Mouse (Mus musculus) lung, postnatal 14 days (tissue): ENCODE measurements at regions not wholly inside any gene's neighbourhood (a gene's known extent, or its start where the extent isn't known, plus 50 kb on each side); places are given as distances from the start of the nearest gene placed in this dataset.
"Not testable (repeated sequence)": the region's sequence is repeated elsewhere in the genome, so short reads cannot be mapped to it uniquely, and the experiment has no call there.

Source experiments
- DNase-seq: peaks from one replicate; pipeline ENCODE4 v3.0.0; 2021

DNA sequence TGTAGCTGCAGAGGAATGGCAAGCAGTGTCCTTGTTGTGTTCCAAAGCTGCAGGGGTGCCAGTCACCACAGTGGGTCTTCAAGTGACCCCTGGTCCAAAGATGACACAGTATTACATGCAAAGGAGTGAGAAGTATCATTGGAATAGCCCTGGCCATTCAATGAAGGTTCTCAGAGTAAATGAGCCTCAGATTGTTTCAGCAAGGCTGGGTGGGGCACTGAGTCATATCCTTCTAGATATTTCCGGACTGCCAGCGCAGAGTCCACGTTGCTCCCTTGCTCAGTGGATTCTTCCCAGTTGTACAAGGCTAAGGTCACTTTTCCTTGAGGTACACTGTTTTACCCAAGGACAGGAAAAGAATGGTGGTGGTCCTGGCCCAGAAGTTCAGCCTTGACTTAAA lies 319.2 kb upstream of the Irx1 start:
- no peak for DNase-seq

DNA sequence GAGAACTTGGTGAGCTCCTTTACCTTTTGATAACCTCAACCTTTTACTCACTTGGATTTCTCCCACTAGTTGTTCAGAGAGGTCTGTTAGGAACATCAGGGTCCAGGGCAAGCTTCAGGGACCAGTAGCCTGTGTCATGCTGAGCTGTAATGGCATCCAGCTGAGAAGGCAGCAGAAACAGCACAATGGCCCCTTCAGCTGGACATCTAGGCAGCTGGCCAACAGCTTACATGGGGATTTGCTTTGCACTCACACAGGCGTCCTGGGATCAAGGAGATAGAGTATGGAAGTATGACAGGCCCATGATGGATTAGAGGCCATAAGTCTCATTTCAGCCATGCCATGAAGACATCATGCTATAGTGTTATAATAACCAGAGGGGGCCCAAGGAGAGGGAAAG lies 320.2 kb upstream of the Irx1 start:
- DNase-seq = no peak

DNA sequence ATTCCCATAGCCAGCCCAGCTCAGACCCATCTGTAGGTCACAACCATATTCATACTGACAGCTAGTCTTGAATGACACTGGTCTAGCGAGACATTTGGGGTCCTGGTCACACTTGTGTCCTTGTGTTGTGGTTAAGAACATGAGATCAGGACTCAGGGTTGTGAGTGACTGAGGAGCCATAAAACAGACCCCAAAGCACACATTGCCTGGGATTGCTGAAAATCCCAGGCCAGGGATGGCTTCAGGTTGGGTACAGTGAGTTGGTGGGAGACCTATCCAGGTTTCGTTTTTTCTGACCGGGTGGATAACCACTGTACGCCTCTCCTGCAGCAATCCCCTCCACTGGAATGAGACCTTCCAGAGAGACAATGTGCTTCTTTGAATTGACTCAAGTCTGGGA lies 322.8 kb upstream of the Irx1 start:
- no peak for DNase-seq

DNA sequence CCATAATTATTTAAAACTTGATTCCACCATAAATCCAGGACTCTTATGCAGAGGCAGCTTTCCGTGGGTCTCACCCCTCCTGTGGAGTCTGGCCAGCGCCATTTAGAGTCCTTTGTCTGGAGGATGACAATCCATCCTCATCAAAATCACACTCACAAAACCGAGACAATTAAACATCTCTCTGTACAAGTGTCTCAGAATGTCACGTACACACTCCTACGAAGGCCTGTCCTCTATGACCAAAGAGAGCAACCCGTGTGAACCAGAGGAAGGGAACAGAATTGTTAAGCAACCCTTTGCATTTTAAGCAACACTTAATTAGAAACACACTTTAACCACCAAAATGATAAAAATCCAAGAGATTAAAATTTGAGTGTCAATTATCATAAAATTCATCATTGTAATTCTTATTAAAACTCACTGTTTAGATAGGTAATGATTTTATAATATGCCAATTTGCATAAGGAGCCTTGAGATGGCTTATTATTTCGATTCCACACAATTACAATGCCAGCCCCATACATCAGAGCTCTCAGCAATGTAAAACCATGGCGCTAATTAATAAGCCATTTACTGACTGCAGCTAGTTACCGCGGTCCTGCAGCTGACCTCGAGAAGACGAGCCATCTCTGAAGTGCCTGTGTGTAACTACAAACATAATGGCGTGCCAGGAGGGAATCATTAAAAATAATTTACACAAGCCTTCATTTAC lies 325.0 kb upstream of the Irx1 start:
- no peak for DNase-seq

DNA sequence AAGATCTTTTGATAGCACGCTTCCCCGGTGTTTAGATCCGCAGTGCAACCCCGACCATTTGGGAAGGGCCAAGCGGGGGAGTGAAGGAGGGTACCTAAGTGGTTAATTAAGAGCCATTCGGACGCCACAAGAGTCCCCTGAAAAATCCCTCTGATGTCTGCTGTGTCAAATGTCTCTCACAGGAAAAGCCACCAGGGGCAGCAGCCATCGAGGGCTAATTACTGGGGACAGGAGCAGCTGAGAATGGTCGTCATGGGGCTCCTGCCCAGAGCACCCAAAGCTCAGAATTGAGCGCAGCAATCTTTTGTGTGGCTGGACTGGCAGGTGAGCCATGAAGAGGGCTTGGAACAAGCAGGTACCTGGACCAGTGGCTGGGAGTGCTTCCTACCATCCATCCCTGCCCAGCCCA lies 325.6 kb upstream of the Irx1 start:
- no peak for DNase-seq

DNA sequence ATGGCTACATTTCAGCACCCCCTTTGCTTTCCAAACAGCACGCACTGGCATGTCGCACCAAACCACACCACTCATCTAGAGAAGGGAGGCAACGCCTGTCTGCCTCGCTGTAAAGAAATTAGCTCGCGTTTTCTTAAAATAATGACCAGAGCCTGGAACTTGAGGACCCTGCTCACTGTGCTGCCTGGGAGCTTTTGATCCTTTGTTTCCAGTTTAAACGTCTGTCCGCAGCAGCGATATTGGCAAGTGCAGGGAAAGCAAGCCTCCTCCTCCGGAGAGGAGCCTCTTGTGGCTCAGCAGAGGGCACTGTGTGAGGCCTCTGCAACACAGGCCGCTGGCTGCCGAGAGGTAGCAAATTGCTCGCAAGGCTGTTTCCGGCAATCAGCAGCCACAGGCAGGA lies 328.8 kb upstream of the Irx1 start:
- peak; percentile 27 for DNase-seq

DNA sequence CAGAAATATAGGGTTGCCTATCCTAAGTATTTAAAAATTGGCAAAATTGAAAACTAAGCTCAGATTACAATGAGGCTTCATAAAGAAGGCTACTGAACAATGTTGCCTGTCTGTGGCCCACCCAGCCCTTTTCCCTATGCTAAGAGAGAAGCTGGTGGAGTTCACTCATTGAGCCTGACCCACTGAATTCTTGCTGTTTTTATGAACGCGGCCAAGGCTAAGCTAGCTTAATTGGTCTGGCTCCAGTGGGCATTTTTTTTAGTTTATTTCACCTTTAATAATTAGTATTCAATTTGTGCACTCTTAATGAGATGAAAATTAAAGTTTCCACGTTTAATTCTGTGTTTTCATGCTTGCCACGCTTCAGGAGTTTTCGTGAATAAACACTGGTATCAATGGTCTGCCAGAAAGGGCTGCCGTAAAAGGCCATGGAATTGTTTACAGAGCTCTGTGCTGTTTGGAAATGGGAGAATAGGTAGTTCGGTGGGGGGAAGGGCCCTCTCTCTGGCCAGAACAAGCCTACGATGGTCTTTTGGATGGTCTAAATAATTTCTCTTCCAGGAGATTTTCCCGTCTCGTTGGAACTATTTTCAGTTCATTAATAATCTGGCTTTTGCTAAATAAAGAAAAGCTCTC lies 329.7 kb upstream of the Irx1 start:
- DNase-seq = no peak

DNA sequence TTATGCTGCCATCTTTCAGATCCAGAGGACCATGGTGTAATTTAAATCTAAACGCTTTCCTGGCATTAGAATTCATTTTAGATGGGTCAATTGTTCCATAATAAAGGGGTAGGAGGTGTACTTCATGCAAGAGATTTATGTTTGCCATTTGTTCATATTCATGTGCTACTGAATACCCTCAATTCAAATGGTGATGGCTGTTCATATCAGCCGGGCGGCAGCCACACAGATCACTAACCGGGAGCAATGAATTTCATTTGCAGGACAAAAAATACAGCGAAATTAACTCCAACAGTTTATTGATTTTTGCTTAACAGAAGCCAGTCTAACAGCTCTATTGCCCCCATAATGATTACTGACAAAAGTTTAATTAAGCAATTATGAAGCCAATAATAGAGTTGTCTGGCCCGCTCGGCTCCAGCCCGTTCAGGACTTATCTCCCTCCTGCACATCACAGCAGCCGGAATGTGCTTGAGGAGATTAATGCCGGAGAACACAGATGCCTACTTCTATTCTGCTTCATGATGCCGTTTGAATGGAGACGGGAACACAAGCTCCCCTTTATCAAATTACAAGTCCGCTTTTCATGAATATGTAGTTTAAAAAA lies 330.3 kb upstream of the Irx2 start:
- no peak for DNase-seq

DNA sequence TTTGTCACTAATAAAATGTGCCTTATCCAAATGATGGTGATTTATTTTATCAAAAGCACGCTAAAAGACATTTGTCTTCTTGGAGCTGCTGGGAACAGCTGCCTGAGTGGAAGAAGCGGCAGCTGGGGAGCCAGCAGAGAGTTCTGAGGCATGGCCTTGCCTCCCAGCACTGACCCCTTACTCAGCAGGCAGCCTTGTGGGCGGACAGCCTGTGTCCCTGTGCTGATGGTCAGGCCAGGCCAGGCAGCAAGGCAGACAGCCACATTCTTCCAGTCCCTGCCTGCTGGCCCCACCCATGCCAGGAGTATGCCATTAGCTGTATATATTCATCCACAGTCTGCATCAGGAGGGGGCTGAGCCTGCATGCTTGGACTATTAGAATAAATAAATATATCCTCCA lies 329.0 kb upstream of the Irx2 start:
- DNase-seq = no peak

DNA sequence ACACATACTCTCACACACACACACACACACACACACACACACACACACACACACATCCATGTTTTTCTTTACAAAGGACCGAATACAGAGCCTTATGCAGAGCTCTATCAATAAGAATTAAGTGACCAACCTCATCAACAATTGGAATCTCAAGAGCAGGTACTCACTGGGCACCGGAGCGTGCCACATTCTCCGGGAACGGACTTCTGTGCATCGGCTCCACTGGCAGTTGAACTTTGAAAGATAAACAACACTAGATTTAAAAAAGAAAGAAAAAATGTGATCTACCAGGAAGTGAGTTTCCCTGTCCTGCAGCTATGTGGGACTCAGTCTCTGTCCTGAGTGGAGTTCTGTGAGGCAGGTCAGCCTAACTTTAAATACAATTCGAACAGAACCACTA lies 327.5 kb upstream of the Irx2 start:
- DNase-seq = no peak

DNA sequence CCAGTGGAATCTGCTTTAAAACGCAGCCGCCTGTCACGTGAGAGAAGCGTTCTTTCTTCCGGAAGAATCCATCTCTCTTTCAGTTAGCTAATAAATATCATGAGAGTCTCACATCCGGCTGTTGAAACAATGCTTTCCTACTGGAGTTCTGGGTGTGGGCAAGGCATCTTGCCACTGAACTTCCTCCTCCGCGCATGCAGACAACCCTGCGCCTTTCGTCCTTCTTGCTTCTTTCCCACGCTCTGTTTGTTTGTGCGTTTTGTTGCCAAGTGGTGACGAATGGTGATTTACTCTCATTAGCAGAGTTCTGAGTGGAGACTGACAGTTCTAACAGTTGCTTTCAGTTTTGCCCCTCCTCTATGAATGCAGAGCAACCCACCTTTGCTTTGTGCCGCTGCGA lies 326.8 kb upstream of the Irx2 start:
- peak; percentile 8 for DNase-seq

DNA sequence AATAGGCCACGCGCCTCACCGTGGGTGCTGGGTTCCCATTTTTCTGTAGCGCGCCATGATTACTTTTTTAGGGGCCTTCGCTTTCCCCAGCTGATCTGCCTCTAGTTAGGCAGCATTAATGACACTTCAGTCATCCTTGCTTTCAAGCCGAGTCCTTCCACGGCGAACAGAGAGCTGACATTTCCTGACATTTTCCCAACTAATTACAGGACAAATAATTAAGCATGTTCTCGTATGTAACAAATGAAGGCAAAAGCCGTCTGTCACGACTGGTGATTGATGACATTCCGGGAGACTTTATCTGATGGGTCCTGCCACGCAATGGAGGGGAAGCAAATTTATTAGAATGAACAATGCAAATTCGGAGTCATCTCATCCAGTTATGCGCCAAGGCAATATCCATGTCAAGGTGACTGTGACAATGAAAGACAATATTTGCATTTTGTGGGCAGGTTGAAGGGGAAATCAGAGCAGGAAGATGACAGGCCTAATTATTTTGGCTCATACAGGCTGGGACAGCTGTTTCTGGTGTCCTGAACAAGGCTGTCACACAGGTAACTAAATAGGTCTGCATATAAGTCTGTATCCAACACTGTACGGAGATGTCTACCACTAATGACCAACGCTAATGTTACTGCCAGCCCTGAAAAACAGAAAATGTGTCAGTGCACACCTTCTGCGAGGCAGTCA lies 326.0 kb upstream of the Irx2 start:
- no peak for DNase-seq

DNA sequence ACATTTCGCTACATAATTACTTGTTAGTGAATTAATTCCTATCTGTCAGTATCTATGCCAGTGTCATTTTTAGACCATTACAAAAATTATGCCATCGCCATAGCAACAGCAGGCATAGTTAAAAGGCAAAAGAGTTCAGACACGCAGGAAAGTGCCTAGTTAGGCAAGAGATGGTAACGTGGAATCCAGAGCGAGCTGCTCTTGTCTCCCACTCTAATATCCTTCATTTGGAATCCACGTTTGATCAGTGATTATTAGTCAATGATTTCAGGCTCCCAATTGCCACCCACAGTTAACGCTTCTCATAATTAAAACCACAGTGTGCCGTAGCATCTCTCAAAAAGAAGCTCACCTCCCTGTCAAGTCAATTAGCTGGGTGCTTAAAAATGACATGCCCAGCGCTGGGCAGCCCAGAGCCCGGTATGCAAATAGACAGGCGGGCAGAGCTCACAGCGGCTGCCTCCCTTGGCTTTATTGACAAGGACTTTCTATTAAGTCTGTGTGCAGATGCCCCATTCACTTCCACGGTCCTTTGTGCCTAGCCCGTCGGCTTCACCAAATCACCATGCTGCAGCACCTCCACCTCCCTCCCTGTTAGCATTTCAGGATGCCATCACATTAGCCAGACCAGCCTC lies 325.4 kb upstream of the Irx2 start:
- no peak for DNase-seq

DNA sequence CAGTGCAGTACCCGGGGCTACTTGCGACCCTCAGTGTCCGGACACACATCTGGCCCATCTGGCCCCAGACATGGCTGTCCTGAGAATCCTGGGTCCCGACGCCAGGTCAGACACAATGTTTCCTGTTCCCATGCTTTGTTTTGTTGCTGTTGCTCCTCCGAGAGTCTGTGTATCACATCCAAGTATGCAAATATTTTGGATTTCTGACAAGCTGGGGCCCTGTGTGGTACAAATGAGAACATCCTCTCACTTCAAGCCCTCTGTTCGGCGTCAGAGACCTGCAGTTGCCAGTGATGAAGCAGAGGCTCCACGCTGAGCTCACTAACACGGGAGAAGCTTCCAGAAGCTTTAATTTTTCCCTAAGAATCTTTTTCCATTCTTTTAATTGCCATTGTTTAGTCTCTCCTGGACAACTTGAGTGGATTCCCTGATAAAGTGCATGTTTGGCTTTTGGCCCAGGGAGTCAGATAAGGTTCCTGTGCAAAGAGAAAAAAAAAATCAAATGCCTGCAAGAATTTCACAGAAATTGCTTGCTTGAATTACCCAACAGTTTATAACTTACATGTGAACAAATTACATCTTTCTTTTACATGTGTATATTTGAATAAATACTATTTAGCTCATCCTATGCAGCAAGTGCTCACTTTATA lies 304.5 kb upstream of the Irx2 start:
- peak; percentile 17 for DNase-seq

DNA sequence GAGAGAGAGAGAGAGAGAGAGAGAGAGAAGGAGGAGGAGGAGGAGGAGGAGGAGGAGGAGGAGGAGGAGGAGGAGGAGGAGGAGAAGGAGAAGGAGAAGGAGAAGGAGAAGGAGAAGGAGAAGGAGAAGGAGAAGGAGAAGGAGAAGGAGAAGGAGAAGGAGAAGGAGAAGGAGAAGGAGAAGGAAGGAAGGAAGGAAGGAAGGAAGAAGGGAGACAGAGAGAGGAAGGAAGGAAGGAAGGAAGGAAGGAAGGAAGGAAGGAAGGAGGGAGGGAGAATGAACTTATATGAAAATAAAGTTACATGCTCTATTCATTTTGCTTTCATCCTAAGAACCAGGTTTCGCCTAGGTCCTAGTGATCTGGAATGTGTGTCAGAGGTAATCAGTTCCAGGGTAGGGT lies 302.4 kb upstream of the Irx2 start:
- DNase-seq = not testable (repeated sequence)

DNA sequence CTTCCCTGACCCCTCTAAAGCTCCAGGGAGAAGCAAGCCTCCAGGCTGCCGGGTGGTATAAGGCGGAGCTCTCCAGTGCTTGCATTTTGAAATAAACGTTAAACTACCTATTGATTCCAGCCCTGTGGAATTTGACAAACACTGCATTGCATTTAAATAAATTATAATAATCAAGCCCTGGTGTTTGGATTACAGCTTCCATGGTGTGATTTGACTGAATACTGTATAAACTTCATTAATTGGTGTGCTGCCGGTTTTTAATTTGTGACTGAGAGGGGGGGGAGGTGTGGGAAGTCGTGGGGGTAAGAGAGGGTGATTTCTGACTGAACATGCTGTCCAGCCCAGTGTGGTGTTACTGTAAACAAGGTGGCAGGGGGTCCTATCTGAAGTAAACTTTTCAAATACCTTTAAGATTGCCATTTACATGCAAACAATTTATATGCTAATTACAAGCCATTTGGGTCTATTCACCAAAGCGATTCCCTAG lies 282.9 kb upstream of the Irx2 start:
- no peak for DNase-seq

DNA sequence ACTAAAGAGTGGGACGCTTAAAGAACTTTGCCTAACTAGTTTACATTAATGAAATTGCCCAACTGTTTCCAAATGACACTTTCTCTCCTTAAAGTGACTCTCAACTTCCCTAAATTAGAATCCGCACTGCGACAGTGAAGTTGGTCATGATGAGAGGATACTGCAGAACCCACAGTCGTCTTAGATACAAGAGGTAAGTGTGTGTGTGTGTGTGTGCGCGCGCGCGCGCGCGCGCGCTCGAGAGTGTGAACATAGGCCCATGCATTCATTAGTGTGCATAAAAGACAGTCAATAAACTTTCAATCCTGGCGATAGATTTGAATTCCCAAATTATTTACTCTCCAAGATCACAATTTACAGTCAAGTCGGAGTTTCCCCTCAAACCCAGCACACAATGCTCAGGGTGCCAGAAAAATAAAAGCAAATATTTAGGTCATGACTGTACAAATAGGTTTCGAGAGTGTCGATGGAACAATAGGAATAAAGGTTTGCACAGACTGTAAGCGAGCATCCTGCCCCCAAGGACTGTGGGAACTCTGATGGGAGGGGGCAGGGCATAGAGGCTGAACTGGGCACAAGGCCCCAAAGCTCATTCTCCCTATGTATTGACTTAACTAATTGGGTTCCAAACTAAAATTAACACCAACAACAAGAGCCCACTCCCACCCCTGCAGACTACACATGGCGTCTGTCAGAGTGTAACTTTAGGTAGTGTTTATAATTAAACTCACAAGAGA lies 282.2 kb upstream of the Irx2 start:
- no peak for DNase-seq

DNA sequence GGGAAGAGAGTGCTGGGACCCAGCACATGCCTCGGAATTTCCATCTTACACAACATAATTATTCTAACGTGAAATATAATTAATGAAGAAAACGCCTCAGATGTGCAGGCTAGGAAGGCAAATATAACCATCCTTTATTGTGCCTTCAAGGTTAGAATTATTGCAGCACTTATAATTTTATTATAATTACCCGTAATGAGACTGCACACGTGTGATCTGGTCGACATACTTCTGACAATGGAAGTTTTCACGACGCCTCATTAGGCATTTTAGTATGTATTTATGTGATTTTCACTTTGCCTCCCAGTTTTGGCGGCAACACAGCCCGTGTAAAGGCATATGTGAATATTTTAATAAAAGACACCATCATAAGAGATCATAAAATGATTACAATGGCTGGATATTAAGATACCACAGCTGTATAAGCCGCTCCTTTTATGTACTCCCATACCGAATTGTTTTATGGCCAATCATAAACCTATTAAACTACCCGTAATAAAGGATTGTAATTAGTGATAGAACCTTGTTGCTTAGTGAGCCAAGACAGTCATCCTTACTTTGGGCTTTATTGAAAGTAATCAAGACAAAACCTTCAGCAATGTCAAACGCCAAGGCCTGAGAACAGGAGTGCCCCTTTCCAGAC lies 281.6 kb upstream of the Irx2 start:
- DNase-seq = no peak

DNA sequence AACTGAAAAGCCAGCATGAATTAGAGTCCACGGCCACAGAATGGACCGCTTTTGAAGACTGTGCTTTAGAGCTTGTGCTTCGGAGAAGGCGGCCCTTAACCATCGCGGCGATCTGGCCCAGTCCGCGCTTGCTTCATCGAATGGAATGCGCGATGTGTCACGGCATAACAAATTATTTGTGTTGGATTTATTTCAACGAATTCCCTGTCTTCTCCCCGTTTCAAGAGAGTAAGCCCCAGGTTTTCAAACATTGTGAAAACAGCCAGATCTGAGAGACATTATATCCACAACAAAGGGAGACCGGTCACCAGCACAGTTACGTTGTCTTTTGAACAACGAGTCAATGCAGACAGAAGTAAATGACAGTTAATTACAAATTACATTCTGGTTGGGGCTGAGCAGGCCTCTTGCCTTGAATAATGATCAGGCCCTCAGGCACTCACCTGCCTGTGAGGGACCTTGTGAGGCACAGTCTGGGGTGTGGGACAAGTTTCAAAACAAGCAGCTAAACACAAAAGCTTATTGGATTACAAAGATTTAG lies 275.9 kb upstream of the Irx2 start:
- peak; percentile 24 for DNase-seq

DNA sequence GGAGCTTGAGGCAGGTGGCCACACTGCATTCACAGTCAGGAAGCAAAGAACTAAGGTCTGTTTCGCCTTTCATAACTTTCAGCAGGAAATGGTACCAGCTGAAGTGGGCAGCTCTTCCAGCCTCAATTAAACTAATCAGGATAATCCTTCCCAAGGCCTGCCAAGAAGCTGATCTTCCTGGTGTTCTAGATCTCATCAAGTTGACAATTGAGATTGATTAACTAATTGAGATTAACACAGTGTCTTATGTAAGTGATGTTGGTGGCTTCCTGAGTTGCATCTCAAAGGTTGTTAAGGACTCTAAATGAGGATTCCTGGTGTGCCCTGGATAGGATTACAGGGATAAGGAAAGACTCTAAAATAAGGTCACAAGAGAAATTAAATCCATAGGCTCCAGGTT lies 273.3 kb upstream of the Irx2 start:
- DNase-seq = no peak

DNA sequence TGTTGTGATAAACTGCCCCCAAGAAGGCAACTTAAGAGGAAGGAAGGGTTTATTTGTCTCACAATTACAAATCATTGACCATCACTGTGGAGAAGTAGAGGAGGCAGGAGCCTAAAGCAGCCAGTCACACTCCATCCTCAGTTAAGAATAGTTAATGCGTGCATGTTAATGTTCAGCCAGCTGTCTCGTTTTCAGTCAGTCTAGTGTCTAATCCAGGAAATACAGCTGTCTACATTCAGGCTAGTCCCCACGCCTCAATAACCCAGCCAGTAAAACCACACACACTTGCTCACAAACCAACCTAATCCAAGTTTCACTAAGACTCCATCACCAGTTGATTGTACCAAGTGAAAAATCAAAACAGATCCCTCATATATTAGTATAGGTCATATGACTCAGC lies 272.8 kb upstream of the Irx2 start:
- no peak for DNase-seq
